Mouse (Mus musculus) right cerebral cortex, adult 18-20 months (tissue): ENCODE results near the gene Ccna2.

Source experiments
- DNase-seq: peaks from one replicate; pipeline ENCODE4 v3.0.0; 2022; ENCODE audit warnings: mixed read lengths

Gene Ccna2

DNA sequence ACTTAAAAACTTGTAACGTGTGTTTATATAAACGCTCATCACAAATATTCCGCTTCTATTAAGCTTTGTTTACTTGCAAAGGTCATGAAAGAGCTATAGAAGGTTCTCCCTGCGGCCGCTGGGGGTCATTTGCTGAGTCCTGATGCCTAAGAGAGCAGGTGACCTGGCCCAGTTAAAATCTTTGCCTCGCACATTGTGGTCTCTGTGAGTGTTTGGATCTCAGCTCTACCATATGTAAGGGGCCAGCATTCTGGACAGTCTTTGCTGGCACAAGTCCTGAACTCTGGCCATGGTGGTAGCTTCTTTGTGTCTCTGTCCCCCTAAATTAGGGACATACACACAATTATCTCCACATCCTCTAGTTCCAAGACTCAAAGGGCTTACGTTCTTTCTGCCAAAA, 39.2 kb downstream of the Ccna2 start:
- DNase-seq, result no peak

DNA sequence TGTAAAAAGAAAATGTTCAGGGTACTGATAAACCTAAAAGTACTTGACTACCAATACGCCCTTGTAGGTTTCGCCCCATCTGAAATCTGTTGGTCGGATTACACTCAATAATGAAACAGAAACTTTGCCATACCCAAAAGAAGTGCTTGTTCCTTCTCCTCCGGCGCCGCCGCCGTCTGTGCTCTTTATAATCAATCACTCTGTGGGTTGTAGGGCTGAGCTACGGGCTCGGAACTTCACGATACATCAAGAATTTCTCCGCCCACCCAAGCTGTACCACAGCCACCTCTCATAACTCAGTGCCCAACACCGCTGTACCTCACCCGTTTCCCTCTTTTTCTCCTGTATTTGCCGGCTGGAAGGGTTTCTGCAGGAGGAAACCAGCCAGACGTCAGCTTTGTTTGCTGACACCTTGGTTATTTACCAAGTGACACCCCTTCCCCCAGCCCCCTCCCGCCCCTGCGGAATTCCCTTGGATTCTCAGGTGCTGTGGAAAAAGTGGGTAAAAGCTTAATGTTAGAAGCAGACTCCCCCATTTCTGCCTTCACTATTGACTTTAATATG, 39.9 kb downstream of the Ccna2 start:
- no peak for DNase-seq

DNA sequence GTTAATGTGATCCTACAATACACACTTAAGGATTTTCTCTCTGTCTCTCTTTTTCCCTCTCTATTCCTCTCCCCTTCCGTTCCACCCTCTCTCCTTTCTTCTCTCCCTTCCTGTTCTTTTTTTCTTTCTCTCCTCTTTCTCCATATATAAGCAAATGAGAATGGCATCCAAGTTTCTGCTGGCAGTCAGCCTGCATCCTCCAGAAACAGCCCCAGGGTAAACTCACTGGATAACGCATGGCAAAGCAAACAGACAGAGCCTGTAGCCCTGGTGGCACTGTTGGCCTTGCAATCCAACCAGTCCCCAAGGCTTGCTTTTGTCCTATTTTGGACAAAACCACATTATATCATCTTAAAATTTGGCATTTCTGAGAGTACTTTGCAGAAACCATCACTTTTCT, 40.7 kb downstream of the Ccna2 start:
- peak; percentile 59 for DNase-seq

DNA sequence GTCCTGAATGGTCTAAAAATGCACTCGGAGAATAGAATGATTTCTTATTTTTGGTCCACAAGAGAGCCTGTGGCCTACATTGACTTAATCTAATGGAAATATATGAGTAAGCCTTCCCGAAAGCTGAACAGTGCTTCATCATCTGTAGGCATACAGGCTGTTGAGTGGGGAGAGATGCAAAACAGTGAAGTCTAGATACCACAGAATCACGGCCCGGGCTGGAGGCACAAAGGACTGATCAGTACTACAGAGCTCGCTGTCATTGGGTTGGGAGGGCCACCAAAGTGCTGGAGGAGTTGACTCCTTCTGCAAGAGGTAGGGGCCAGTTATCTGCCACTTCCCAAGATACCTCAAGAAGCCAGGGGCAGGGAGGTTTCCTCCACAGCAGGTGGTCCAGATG, 41.2 kb downstream of the Ccna2 start:
- DNase-seq, result peak; percentile 33

DNA sequence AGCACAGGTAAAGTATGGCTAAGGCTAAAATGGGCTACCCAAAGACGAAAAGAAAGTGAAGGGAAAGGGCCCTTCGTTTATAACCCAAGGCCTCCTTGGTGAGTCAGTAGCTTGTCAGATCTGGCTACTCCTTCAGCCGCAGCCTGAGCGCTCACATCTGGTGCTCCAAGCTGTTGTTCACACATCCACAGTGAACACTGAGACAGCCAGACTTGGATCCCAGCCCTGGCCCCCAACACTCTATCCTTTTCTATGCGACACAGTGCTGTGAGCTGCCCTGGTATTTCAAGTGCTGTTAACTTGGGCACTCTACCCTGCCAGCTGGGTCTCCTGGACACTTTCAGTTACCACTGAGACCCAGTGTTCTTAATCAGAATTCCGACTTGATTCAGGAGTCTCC, 41.6 kb downstream of the Ccna2 start:
- peak; percentile 90 for DNase-seq

DNA sequence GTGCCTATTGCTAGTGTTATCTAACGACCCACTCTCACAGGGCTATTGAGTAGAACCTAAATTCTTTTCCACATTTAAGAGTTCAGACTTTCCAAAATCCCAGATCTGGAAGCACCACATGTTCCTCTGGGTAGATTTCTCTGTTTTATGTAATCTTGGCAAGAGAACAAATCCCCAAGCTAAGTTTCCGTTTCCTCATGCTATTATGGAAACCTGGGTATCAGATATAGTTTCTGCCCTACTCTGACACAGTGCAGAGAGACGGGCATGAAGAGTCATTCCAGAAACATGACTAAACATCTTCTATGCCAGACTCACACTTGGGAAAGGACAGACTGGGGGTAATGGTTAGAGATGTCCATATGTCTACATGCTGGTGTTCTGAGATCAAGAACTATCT, 47.5 kb downstream of the Ccna2 start:
- peak; percentile 15 for DNase-seq

DNA sequence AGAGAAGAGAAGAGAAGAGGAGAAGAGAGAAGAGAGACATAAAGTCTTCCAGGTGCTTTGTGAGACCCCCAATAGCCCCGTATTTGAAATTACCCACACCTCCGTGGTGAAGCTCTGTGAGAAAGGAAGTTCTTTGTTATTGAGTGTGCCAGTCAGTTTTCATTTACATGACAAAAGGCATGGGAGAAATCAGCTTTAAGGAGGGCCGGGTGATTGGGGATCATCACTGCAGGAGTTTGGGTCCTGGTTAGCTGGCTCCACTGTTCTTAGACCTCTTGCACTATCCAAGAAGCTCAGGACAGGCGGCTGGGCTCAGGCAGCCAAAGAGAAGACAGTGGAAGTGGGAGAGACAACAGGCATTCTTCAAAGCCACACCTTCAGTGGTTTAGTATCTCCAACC, 49.8 kb downstream of the Ccna2 start:
- no peak for DNase-seq

DNA sequence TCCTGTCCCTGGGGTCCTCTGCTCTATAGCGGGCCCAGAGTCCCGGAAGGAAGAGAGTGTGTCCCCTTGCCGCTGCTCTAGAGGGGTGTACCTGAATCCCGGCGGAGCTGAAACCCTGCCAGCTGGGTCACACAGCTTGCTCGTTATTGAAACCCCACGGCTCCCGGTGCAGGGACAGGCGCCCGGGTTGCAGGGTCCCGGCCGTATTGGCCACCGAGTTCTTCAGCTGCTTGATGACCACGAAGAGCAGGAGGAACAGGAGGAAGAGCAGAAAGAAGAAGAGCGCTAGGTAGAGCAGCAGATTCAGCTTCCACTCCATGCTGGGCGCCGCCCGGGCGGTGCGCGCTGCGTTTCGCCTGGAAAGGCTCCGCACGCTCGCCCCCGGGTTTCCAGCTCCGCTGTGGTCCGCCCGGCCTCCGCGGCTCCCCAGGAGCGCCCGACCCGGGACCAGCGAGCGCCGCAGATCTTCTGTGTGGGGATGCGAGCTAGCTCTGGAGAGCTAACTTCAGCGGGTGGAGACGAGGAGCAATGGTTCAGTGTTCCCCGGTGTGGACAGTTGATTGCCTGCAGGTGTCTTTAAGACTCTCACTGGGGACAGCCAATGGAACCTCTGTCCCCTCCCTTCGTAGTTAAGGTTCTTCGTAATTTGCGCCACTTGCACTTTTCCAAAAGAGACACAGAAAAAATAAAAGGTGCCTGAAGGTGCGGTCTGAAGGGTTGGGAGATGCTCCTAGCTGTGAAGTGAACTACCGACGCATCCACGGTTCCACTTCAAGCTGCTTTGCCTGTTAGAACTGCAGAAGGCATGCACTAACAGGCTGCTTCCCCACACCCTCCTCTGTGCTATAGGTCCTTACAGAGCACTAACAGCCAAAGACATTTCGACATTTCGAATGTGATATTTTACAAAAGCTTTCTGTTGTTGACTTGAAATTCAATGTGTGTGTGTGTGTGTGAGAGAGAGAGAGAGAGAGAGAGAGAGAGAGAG, 50.6 kb downstream of the Ccna2 start, which contains the start of gene Gm11549:
Gene Gm11549, minus strand, starts transcription at position 741 of the 988 bp plus-strand sequence.
- peak; percentile 72 for DNase-seq

DNA sequence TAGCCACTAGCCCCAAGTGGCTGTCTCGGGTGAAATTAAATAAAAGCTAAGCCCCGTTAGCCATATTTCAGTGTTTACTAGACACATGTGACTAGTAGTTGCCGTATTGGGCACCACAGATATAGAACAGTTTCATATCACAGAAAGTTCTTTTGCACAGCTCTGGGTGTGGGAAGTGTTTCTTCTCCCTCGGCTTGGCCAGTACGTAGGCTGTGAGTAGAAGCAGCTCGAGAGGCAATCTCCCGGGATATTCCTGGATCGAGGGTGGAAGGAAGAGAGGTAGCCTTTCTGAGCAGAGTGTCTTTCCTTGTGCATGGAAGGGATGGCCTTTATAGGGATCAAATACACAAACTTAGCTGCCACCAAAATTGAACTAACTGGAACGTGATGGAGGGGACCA, 55.8 kb downstream of the Ccna2 start:
- peak; percentile 82 for DNase-seq
